Mouse (Mus musculus) neutrophil, adult 83 days (primary cell): ENCODE data around the gene Tfrc. TPM values are rescaled to one million over a fixed set of nuclear protein-coding genes. Genes with fewer than 3 reads are reported as not detected.

Experiments
- total RNA-seq, 2 experiments: library from RNA; stranded (reverse); gene quantifications; one replicate each; pipeline ENCODE4 v1.2.4; 2023

The Tfrc gene
- total RNA-seq = 10 to 100 TPM; 49.7 to 68.5 TPM

DNA sequence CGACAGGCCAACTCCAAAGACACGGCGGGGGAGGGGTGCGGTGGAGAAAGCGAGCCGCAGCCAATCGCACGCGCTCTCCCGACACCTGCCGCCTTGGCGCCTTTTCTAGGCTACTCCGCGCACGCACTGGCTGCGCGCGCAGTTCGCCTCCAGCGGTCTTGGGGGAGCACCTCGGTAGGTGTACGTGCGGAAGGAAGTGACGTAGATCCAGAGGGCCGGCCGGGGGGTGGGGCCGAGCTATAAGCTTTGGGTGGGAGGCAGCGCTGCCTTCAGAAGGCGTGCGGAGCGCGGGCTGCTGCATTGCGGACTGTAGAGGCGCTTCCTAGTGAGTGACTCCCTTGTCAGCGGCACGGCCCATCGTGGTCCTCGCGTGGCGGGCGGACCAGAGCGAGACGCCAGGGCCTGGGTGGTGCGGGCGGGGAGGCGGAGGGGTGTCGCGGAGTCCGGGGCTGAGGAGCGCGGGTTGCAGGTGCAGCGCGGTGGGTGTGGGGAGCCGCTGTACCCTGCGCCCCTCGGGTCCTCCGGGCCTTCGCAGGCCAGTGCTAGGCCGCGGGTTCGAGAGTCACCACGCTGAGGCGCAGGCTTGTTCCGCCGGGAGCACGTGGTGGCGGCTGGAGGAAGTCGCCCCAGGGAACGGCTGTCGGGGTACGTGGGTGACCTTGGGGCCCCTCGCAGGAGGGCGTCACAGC, at the start of gene Tfrc:
Tfrc (plus strand) TSS at position 209 of the 689 bp plus-strand sequence.

DNA sequence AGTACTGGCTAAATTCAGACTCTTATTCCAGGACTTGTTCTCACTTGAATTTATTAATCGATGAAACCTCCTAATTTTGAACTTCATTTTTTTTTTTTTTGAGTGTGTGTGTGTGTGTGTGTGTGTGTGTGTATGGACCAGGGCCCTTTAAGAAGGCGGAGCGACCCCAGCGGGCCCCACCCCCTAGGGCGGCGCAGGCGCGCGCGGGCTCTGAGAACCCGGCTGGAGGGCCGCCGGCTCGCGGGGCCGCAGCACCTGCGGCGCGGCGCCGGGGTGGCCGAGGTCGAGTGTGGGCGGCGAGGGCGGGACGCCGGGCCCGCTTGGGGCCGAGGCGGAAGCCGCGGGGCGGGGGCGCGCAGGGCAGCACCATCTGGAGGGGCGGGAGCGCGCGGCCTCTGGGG, 34.9 kb downstream of the Tfrc start, which contains the start of gene Tnk2:
Tnk2 (plus strand) TSS at position 214 of the 401 bp plus-strand sequence.

Other genes with a start within 250 kb of the Tfrc start
- not detected for gene Tm4sf19, start 208.4 kb upstream of the Tfrc start, total RNA-seq
- 10 to 100 TPM; 18.8 to 19.8 TPM for gene Tctex1d2, start 189.2 kb upstream of the Tfrc start, total RNA-seq
- gene Pcyt1a, start 178.0 kb upstream of the Tfrc start, total RNA-seq = 100 to 1,000 TPM in 1 of 2 experiments, 10 to 100 TPM in 1; 95.6 to 106 TPM
- not detected for gene Slc51a, start 121.0 kb upstream of the Tfrc start, total RNA-seq
- not detected for gene Zdhhc19, start 112.7 kb upstream of the Tfrc start, total RNA-seq
- 10 to 100 TPM; 28.8 to 35.5 TPM for gene Tnk2, start 35.0 kb downstream of the Tfrc start, total RNA-seq
- not detected for gene Muc4, start 127.0 kb downstream of the Tfrc start, total RNA-seq
- gene Muc20, start 188.5 kb downstream of the Tfrc start, total RNA-seq = under 1 TPM; 0.13 to 0.20 TPM
- gene Smbd1, start 201.6 kb downstream of the Tfrc start, total RNA-seq = not detected